Mouse (Mus musculus) CD4-positive helper T cell, adult 2 months (primary cell): ENCODE measurements around the gene Aak1.
"Not testable (repeated sequence)": the region's sequence is repeated elsewhere in the genome, so short reads cannot be mapped to it uniquely, and the experiment has no call there.

ENCODE experiments used
- DNase-seq: peaks from one replicate; pipeline ENCODE4 v3.0.0-alpha.2; 2012; ENCODE audit warnings: low read depth, missing footprints, low spot score

The Aak1 gene

GRCm38 (mm10) chr6:86839089-86839488 is 10.2 kb upstream of the Aak1 start:
- DNase-seq, result no peak

- DNase-seq, result no peak
Observed at GRCm38 (mm10) chr6:86841949-86842348, 7.4 kb upstream of the Aak1 start.

GRCm38 (mm10) chr6:86843636-86844035 is 5.7 kb upstream of the Aak1 start:
- DNase-seq, result no peak

GRCm38 (mm10) chr6:86846467-86846866 is 2.9 kb upstream of the Aak1 start:
- DNase-seq, result no peak

GRCm38 (mm10) chr6:86847816-86848215 is 1.5 kb upstream of the Aak1 start:
- DNase-seq, result peak; percentile 78

GRCm38 (mm10) chr6:86848580-86848914 is 770 bp upstream of the Aak1 start:
- DNase-seq, result no peak

- no peak for DNase-seq
Observed at GRCm38 (mm10) chr6:86849692-86850445, 552 bp downstream of the Aak1 start.

- DNase-seq, result peak; percentile 87
Observed at GRCm38 (mm10) chr6:86850588-86850987, 1.3 kb downstream of the Aak1 start.

GRCm38 (mm10) chr6:86851561-86851960 is 2.2 kb downstream of the Aak1 start:
- DNase-seq, result peak; percentile 12

- no peak for DNase-seq
Observed at GRCm38 (mm10) chr6:86853928-86854327, 4.6 kb downstream of the Aak1 start.

- DNase-seq, result no peak
Observed at GRCm38 (mm10) chr6:86854941-86855340, 5.6 kb downstream of the Aak1 start.

GRCm38 (mm10) chr6:86858606-86859005 is 9.3 kb downstream of the Aak1 start:
- DNase-seq, result no peak

- DNase-seq, result no peak
Observed at GRCm38 (mm10) chr6:86860732-86861463, 11.6 kb downstream of the Aak1 start.

- DNase-seq, result no peak
Observed at GRCm38 (mm10) chr6:86864358-86864757, 15.0 kb downstream of the Aak1 start.

- peak; percentile 55 for DNase-seq
Observed at GRCm38 (mm10) chr6:86870335-86870734, 21.0 kb downstream of the Aak1 start.

GRCm38 (mm10) chr6:86871783-86872182 is 22.5 kb downstream of the Aak1 start:
- DNase-seq, result peak; percentile 65

- DNase-seq, result no peak
Observed at GRCm38 (mm10) chr6:86874711-86875375, 25.5 kb downstream of the Aak1 start.

- no peak for DNase-seq
Observed at GRCm38 (mm10) chr6:86876451-86876850, 27.1 kb downstream of the Aak1 start.

- DNase-seq, result not testable (repeated sequence)
Observed at GRCm38 (mm10) chr6:86878656-86879055, 29.3 kb downstream of the Aak1 start.

GRCm38 (mm10) chr6:86879314-86879713 is 30.0 kb downstream of the Aak1 start:
- DNase-seq, result no peak

GRCm38 (mm10) chr6:86884230-86884629 is 34.9 kb downstream of the Aak1 start:
- DNase-seq, result no peak

- no peak for DNase-seq
Observed at GRCm38 (mm10) chr6:86884746-86885145, 35.4 kb downstream of the Aak1 start.
